Mouse (Mus musculus) telencephalon, adult 2 months (tissue): ENCODE results near the gene Masp1.

Experiments
- DNase-seq: peaks from one replicate; pipeline ENCODE4 v3.0.0-alpha.2; 2011; ENCODE audit warnings: low read depth, low spot score

Gene Masp1

DNA sequence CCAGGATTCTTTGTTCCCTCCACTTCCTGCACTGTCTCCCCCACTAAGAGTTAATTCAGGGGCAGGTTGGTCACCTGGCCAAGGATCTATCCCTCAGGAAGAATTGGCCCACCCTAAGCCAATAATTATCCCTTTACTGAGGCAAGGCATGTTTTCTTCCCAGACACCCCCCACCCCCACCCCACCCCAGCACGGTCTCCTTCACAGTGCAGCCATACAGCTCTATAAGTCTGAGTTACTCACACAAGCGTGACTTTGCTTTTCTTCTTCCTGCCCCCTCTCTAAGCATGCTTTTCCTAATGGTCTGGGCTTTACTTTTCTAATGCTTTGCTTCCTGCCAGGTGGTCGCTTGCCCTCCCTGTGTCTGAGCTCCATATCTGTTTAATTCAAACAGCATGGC is 118.7 kb downstream of the Masp1 start:
- DNase-seq: no peak

DNA sequence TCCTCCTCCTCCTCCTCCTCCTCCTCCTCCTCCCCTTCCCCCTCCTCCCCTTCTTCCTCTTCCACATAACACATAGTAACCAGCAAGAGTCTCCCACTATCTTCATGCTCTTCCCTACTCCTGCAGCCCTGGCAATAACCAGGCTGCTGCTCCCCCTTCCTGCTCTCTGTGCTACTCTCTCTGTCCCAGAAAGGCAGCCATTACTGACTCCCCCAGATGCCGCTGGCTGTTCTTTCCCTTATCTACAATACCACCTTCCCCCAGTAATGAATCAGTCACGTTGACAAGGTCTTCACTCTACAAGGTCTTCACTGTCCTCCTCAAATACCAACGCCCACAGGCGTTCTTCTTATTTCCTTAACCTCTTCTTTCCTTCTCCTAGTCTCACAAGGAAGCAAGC is 119.2 kb downstream of the Masp1 start:
- DNase-seq: no peak
